Mouse (Mus musculus) forebrain, embryonic 14.5 days (tissue): ENCODE data around the gene Oprl1. TPM values are rescaled to one million over a fixed set of nuclear protein-coding genes. Genes with fewer than 3 reads are reported as not detected.

Source experiments
- ATAC-seq: fragments of 200-750 bp; cut with Nextera tagmentation; 2 replicates; pipeline ENCODE4 v1.8.0; 2017; ENCODE audit warnings: mild to moderate bottlenecking, moderate library complexity
- DNase-seq: peaks from one replicate; pipeline ENCODE4 v3.0.0-alpha.2; 2015; ENCODE audit warnings: low spot score
- H3K27ac ChIP-seq: fragments of 300-500 bp; sonication (generic); 2 replicates; pipeline ENCODE4 v1.5.1; 2014; ENCODE audit warnings: low read depth, mild to moderate bottlenecking, control low read depth, low read length, moderate library complexity
- H3K27me3 ChIP-seq: fragments of 300-500 bp; sonication (generic); replicated peaks from 2 replicates; pipeline ENCODE4 v1.6.1; 2014; ENCODE audit warnings: low read length, control low read depth, mixed read lengths; ENCODE audit not compliant: control insufficient read depth, insufficient read depth
- H3K36me3 ChIP-seq: fragments of 300-500 bp; sonication (generic); 2 replicates; pipeline ENCODE4 v1.6.1; 2014; ENCODE audit warnings: low read length, control low read depth; ENCODE audit not compliant: control insufficient read depth, insufficient read depth
- H3K4me1 ChIP-seq: fragments of 300-500 bp; sonication (generic); 2 replicates; pipeline ENCODE4 v1.6.1; 2014; ENCODE audit warnings: antibody characterized with exemption, low read length, control low read depth; ENCODE audit not compliant: control insufficient read depth, insufficient read depth
- H3K4me2 ChIP-seq: fragments of 300-500 bp; sonication (generic); 2 replicates; pipeline ENCODE4 v1.6.1; 2014; ENCODE audit warnings: mild to moderate bottlenecking, control low read depth, low read length
- H3K4me3 ChIP-seq: fragments of 300-500 bp; sonication (generic); 2 replicates; pipeline ENCODE4 v1.5.1; 2014; ENCODE audit warnings: low read depth, low read length, control low read depth
- H3K9ac ChIP-seq: fragments of 300-500 bp; sonication (generic); 2 replicates; pipeline ENCODE4 v1.6.1; 2014; ENCODE audit warnings: mild to moderate bottlenecking, low read length, control low read depth, moderate library complexity
- H3K9me3 ChIP-seq: fragments of 300-500 bp; sonication (generic); replicated peaks from 2 replicates; pipeline ENCODE4 v1.6.1; 2016; ENCODE audit warnings: low read length, control low read depth, mixed read lengths; ENCODE audit not compliant: control insufficient read depth
- WGBS: fragments of 180-500 bp; shearing (Covaris S2); extraction: QIAGEN DNeasy Blood & Tissue Kit; methylation state at CpG from one replicate; pipeline ENCODE4 v1.1.7; 2014; 5-methylcytosine and 5-hydroxymethylcytosine counted together
- polyA plus RNA-seq: library from polyadenylated mRNA; unstranded; fragments of >200 nt; fragmentation: Nextera tagmentation; extraction: Ambion mirVana; gene quantifications from 2 replicates; pipeline ENCODE4 v1.2.1, GENCODE M21; 2014

Gene Oprl1
- polyA plus RNA-seq, 1 experiment from 2014 or later = 66.8 TPM

DNA sequence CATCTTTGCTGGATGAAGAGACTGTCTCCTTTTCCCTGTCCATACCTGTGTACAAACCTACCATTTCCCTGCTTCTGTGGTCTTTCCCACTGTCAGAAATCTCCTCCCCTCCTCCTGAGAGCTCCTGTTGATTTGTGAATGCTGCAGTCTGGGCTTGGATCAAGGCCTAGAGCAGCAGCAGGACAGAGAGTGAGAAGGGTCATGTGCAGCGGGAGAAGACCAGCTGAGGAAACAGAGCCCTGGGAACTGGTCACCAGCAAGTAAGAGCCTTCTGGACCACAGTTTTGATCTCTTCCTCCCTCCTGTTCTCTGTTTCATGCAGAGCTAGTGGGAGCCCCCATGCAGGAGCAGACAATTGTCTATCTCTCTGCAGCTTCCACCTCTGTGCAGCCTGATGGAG lies 19.0 kb upstream of the Oprl1 start:
- Histone ChIP-seq H3K9ac (no peak overlapping the region), H3K27ac (no peak overlapping the region), H3K27me3 (no peaks in the 10 kb centered on the region), H3K36me3 (no peaks in the 10 kb centered on the region), H3K4me1 (peaks cover 11% of the 10 kb centered on the region; the same call in 1 of the 2 replicates), H3K4me3 (no peak overlapping the region), H3K4me2 (no peak overlapping the region), H3K9me3 (no peaks in the 10 kb centered on the region)
- 75% methylated on average over 1 of the region's 1 CpGs for WGBS
- DNase-seq (no peak), ATAC-seq (no peak)

DNA sequence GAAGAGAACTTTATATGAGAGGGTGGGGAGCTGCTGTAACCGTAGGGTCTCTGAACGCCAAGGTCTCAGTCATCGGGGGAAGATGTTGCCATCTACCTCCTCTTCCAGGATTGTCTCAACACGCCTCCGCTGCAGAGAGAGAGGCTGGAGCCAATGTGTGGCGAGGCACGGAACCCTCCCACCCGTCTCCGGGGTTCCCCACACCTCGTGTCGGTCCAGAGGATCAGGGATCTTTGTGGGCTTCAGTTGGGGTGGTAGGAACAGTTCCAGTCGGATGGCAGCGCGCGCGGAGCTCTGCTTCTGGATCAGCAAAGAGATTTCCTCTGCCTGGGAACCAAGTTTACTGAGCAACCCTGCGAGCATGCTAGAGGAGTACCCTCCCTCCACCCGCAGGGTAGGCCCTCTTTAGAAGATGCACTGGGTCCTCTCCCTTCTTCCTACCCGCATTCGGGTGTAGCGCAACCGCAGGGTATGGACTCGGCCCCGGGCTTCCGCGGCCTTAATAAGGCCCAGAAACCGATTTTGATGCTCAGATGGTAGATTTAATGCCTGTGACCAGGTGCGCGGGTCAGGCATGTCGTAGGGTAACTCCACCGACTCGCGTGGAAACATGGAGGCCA lies 17.9 kb upstream of the Oprl1 start:
- no peak for DNase-seq
- 82% methylated on average over 33 of the region's 33 CpGs for WGBS
- H3K27ac ChIP-seq = no peak overlapping the region

DNA sequence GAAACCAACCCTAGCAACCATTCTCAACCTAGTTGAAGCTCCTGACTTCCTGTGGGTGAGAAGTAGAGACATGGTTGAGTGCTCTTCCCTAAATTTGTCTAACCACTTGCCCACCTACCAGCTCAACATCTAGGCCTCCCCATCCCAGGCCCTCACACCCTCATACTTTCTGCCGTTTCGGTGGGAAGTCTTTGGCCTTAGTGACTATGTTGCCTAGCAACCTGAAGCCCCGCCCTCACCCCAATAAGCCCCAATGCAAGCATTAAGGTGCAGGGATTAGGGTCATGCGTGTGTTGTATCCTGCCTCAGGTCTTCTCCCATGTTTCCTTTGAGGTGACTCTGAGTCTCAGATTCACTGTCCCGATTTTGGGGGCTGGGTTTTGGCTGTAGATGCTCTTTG lies 16.6 kb upstream of the Oprl1 start, which contains the start of gene Lkaaear1:
Lkaaear1 (minus strand) TSS at position 202 of the 400 bp plus-strand sequence.
- ATAC-seq (no peak), DNase-seq (no peak)
- Histone ChIP-seq H3K9me3 (no peaks in the 10 kb centered on the region), H3K4me1 (peaks cover under 1% of the 10 kb centered on the region; the same call in 1 of the 2 replicates), H3K4me3 (no peak within 1 kb of the TSS), H3K27ac (no peak within 1 kb of the TSS), H3K4me2 (no peak within 1 kb of the TSS), H3K9ac (no peak within 1 kb of the TSS), H3K36me3 (no peaks in the 10 kb centered on the region), H3K27me3 (no peaks in the 10 kb centered on the region)
- WGBS = 51% methylated on average over 5 of the region's 5 CpGs

More for the DNA sequence above, 17.9 kb upstream of the Oprl1 start:
- ATAC-seq = no peak
- Histone ChIP-seq H3K4me2 (no peak overlapping the region), H3K4me1 (peaks cover 11% of the 10 kb centered on the region; the same call in 1 of the 2 replicates), H3K36me3 (no peaks in the 10 kb centered on the region), H3K27me3 (no peaks in the 10 kb centered on the region), H3K4me3 (no peak overlapping the region), H3K9me3 (no peaks in the 10 kb centered on the region), H3K9ac (no peak overlapping the region)

DNA sequence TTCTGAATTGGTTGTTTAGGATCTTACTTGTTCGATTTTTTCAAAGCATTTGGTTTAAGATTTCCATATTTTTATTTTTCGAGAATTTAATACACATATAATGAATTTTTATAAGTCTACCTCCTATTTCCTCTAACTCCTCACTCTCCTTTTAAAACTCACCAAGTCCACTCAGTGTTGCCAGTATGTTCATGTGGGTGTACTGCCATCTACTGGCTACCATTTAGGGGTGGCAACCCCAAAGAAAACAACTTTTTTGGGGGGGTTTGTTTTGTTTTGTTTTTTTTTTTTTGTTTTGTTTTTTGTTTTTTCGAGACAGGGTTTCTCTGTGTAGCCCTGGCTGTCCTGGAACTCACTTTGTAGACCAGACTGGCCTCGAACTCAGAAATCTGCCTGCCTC lies 8.1 kb upstream of the Oprl1 start:
- Histone ChIP-seq H3K9ac (no peak overlapping the region), H3K9me3 (no peaks in the 10 kb centered on the region), H3K4me1 (no peaks in the 10 kb centered on the region), H3K4me3 (no peak overlapping the region), H3K36me3 (no peaks in the 10 kb centered on the region), H3K27ac (no peak overlapping the region), H3K27me3 (no peaks in the 10 kb centered on the region), H3K4me2 (no peak overlapping the region)
- ATAC-seq (no peak), DNase-seq (peak; percentile 29)
- 39% methylated on average over 4 of the region's 4 CpGs for WGBS

DNA sequence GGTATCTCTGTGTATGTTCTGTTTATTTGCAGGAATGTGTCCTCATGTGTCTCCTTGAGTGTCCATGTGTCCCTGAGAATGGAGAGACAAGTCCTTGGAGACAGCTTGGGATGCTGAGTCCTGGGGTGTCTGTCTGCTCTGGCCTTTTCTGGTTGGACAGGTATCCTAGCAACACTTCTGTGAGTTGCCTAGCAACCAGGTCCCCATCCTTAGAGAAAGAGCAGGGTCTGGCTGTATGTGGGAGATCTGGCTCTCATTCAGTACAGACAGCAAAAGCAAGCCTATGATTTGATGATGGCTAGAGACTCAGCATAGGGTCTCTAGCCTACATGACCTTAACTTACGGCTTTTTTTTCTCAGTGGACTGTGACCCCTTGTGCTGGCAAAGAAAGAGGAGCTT lies 1.1 kb upstream of the Oprl1 start:
- peak; percentile 79 for DNase-seq
- Histone ChIP-seq H3K9ac (0 out of 2 replicates have a peak overlapping the region, but pooled peaks have one; percentile 73), H3K27ac (peak overlapping the region; percentile 80), H3K4me2 (peak overlapping the region; percentile 59), H3K4me3 (no peak overlapping the region), H3K4me1 (peaks cover 19% of the 10 kb centered on the region), H3K36me3 (peaks cover 6% of the 10 kb centered on the region), H3K27me3 (no peaks in the 10 kb centered on the region), H3K9me3 (no peaks in the 10 kb centered on the region)
- ATAC-seq = peak; percentile 73; the same call in 1 of the 2 replicates
- WGBS = 71% methylated on average over 1 of the region's 1 CpGs

DNA sequence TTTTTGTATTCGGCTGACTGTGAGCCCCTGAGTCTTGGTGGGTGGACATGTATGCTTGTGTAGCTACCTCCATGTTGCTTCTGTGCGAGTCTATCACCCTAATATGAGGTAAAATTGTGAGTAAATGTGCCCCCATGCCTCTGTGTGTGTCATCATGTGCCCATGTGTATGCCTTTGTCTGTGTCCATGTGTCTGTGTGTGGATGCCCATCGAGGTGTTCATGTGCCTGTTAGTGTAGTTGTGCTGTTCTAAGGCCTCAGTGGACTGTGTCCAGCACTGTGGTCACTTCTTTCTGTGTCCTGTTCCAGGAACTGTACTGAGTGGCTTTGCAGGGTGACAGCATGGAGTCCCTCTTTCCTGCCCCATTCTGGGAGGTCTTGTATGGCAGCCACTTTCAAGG lies 566 bp downstream of the Oprl1 start:
- Histone ChIP-seq H3K36me3 (peaks cover 21% of the 10 kb centered on the region), H3K9me3 (no peaks in the 10 kb centered on the region), H3K27me3 (no peaks in the 10 kb centered on the region), H3K27ac (peak overlapping the region; percentile 80), H3K4me1 (peaks cover 19% of the 10 kb centered on the region), H3K4me3 (peak overlapping the region; percentile 40), H3K9ac (peak overlapping the region; percentile 73), H3K4me2 (peak overlapping the region; percentile 59)
- DNase-seq (no peak), ATAC-seq (peak; percentile 13)
- WGBS = 61% methylated on average over 3 of the region's 3 CpGs

DNA sequence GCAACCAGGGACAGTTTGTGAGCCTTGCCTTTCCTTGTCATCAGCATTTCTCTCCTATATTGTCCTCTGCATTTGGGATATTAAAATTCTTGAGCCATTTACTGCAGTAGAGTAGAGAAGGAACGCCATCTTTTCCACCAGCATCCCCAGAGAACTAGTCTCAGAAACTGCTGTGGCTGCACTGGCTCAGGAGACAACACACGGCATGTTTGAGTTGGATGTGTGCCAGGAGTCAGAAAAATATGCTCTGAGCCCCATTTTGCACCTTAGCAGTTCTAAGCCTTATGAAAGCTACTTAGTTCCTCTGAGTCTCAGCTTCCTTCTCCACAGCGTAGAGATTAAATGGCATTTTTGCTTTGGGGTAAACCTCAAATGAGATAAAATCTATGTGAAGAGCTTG lies 2.2 kb downstream of the Oprl1 start:
- peaks cover 24% of the 10 kb centered on the region for H3K36me3 ChIP-seq
- no peak overlapping the region for H3K27ac ChIP-seq
- no peaks in the 10 kb centered on the region for H3K27me3 ChIP-seq
- WGBS = 70% methylated on average over 3 of the region's 3 CpGs
- H3K4me1 ChIP-seq = peaks cover 19% of the 10 kb centered on the region
- H3K4me3 ChIP-seq = no peak overlapping the region
- peak overlapping the region; percentile 59; the same call in 1 of the 2 replicates for H3K4me2 ChIP-seq
- H3K9ac ChIP-seq = no peak overlapping the region
- ATAC-seq (no peak), DNase-seq (peak; percentile 29)
- no peaks in the 10 kb centered on the region for H3K9me3 ChIP-seq

DNA sequence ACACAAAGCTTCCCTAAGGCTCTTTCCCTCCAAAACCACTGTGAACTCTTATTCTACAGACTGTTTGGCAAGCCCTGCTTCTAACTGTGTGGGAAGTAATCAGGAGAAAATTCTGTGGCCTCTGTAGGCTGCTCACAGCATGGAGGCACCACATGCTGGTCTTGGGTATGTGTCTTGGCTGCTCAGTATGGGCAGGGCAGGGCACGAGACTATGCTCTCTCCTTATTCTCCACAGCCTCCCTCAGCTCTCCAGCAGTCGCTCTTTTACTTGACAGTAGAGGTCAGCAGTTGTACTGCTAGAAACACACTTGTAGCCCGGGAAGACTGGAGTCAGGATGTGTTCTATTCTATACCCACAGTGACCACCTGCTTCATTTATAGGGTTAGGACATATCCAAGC lies 5.2 kb downstream of the Oprl1 start:
- peaks cover 5% of the 10 kb centered on the region; the same call in 1 of the 2 replicates for H3K4me1 ChIP-seq
- no peak overlapping the region for H3K27ac ChIP-seq
- WGBS = 33% methylated on average over 3 of the region's 3 CpGs
- DNase-seq = no peak
- ATAC-seq = no peak
- no peaks in the 10 kb centered on the region for H3K9me3 ChIP-seq
- H3K4me2 ChIP-seq = no peak overlapping the region
- H3K36me3 ChIP-seq = peaks cover 24% of the 10 kb centered on the region
- no peaks in the 10 kb centered on the region for H3K27me3 ChIP-seq
- no peak overlapping the region for H3K4me3 ChIP-seq
- no peak overlapping the region for H3K9ac ChIP-seq

DNA sequence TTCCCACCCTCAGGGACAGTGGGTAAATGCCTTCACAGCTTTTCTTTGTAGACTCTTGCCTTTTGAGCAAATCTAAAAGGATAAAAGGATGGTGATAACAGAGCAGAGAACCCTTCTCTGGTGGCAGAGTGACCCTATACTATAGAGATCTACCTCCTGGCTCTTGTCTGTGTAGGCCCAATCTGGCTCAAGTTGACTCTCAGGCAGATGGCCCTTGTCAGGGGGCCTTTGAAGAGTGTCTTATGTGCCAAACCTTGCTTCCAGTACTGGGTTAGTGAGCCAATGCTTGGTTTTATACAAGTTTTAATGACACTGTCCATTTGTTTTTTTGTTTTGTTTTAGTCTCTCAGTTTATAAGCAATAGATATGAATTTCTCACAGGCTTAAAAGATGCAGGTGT lies 6.4 kb downstream of the Oprl1 start:
- no peak overlapping the region for H3K27ac ChIP-seq
- no peak for DNase-seq
- H3K9ac ChIP-seq = no peak overlapping the region
- H3K4me2 ChIP-seq = no peak overlapping the region
- H3K4me3 ChIP-seq = no peak overlapping the region
- H3K9me3 ChIP-seq = no peaks in the 10 kb centered on the region
- no peak for ATAC-seq
- peaks cover 25% of the 10 kb centered on the region for H3K36me3 ChIP-seq
- H3K4me1 ChIP-seq = peaks cover 3% of the 10 kb centered on the region; the same call in 1 of the 2 replicates
- H3K27me3 ChIP-seq = no peaks in the 10 kb centered on the region
